Mouse (Mus musculus): ENCODE measurements around the gene Pitpnm1. TPM values are rescaled to one million over a fixed set of nuclear protein-coding genes. Genes with fewer than 3 reads are reported as not detected.

Gene Pitpnm1
- polyA plus RNA-seq, 1 experiment from 2014 or later = 47.2 TPM

GRCm38 (mm10) chr19:4148819-4149218 lies 49.0 kb downstream of the Pitpnm1 start:
- peak; percentile 15 for ATAC-seq (replicated peaks)
- Histone ChIP-seq H3K36me3 (peaks cover 6% of the 10 kb centered on the region), H3K4me2 (replicated peaks) (peak overlapping the region; percentile 65), H3K27me3 (no peaks in the 10 kb centered on the region), H3K9me3 (no peaks in the 10 kb centered on the region), H3K4me1 (peaks cover 24% of the 10 kb centered on the region), H3K9ac (replicated peaks) (peak overlapping the region; percentile 68), H3K4me3 (peak overlapping the region; percentile 70), H3K27ac (replicated peaks) (peak overlapping the region; percentile 53)
- WGBS = 4% methylated on average over 8 of the region's 8 CpGs

GRCm38 (mm10) chr19:4149283-4149682 lies 49.5 kb downstream of the Pitpnm1 start:
- no peak for ATAC-seq (replicated peaks)
- Histone ChIP-seq H3K4me3 (peak overlapping the region; percentile 70), H3K27me3 (no peaks in the 10 kb centered on the region), H3K27ac (replicated peaks) (no peak overlapping the region), H3K4me2 (replicated peaks) (peak overlapping the region; percentile 65), H3K9me3 (no peaks in the 10 kb centered on the region), H3K9ac (replicated peaks) (peak overlapping the region; percentile 68; the same call in 1 of the 2 replicates), H3K36me3 (peaks cover 6% of the 10 kb centered on the region), H3K4me1 (peaks cover 24% of the 10 kb centered on the region)
- WGBS = 90% methylated on average over 11 of the region's 11 CpGs

GRCm38 (mm10) chr19:4149764-4150461 lies 50.1 kb downstream of the Pitpnm1 start:
- H3K4me1 ChIP-seq = peaks cover 24% of the 10 kb centered on the region
- 92% methylated on average over 17 of the region's 17 CpGs for WGBS
- peaks cover 6% of the 10 kb centered on the region for H3K36me3 ChIP-seq
- H3K27ac ChIP-seq (replicated peaks) = no peak overlapping the region
- H3K9me3 ChIP-seq = no peaks in the 10 kb centered on the region
- no peaks in the 10 kb centered on the region for H3K27me3 ChIP-seq
- ATAC-seq (replicated peaks) = no peak
- H3K4me2 ChIP-seq (replicated peaks) = 0 out of 2 replicates have a peak overlapping the region, but pooled peaks have one; percentile 65
- no peak overlapping the region for H3K4me3 ChIP-seq
- H3K9ac ChIP-seq (replicated peaks) = no peak overlapping the region

GRCm38 (mm10) chr19:4150567-4151487 lies 51.0 kb downstream of the Pitpnm1 start:
- 92% methylated on average over 22 of the region's 22 CpGs for WGBS

GRCm38 (mm10) chr19:4151488-4151860 lies 51.7 kb downstream of the Pitpnm1 start:
- H3K27ac ChIP-seq (replicated peaks) = no peak overlapping the region
- 60% methylated on average over 5 of the region's 5 CpGs for WGBS
- no peak overlapping the region for H3K4me3 ChIP-seq
- H3K9ac ChIP-seq (replicated peaks) = no peak overlapping the region
- no peak overlapping the region for H3K4me2 ChIP-seq (replicated peaks)
- H3K27me3 ChIP-seq = no peaks in the 10 kb centered on the region
- peaks cover 10% of the 10 kb centered on the region for H3K36me3 ChIP-seq
- no peak for ATAC-seq (replicated peaks)
- H3K4me1 ChIP-seq = peaks cover 24% of the 10 kb centered on the region
- no peaks in the 10 kb centered on the region for H3K9me3 ChIP-seq

More at GRCm38 (mm10) chr19:4150567-4151487, 51.0 kb downstream of the Pitpnm1 start:
- Histone ChIP-seq H3K9me3 (no peaks in the 10 kb centered on the region), H3K4me2 (replicated peaks) (no peak overlapping the region), H3K9ac (replicated peaks) (no peak overlapping the region), H3K4me1 (peaks cover 24% of the 10 kb centered on the region), H3K4me3 (no peak overlapping the region), H3K36me3 (peaks cover 6% of the 10 kb centered on the region), H3K27me3 (no peaks in the 10 kb centered on the region), H3K27ac (replicated peaks) (no peak overlapping the region)
- ATAC-seq (replicated peaks) = no peak

GRCm38 (mm10) chr19:4151898-4152297 lies 52.1 kb downstream of the Pitpnm1 start:
- H3K4me2 ChIP-seq (replicated peaks) = no peak overlapping the region
- H3K36me3 ChIP-seq = peaks cover 14% of the 10 kb centered on the region
- WGBS = 91% methylated on average over 5 of the region's 5 CpGs
- no peaks in the 10 kb centered on the region for H3K27me3 ChIP-seq
- H3K9me3 ChIP-seq = no peaks in the 10 kb centered on the region
- H3K4me1 ChIP-seq = peaks cover 24% of the 10 kb centered on the region
- H3K4me3 ChIP-seq = no peak overlapping the region
- H3K9ac ChIP-seq (replicated peaks) = no peak overlapping the region
- no peak overlapping the region for H3K27ac ChIP-seq (replicated peaks)
- no peak for ATAC-seq (replicated peaks)

- Histone ChIP-seq H3K4me3 (no peak overlapping the region), H3K9ac (replicated peaks) (no peak overlapping the region), H3K9me3 (no peaks in the 10 kb centered on the region), H3K27ac (replicated peaks) (no peak overlapping the region), H3K4me2 (replicated peaks) (no peak overlapping the region), H3K4me1 (peaks cover 22% of the 10 kb centered on the region), H3K27me3 (no peaks in the 10 kb centered on the region), H3K36me3 (peaks cover 21% of the 10 kb centered on the region)
- no peak for ATAC-seq (replicated peaks)
- WGBS = 93% methylated on average over 8 of the region's 8 CpGs
Measured at GRCm38 (mm10) chr19:4152445-4153231, 52.8 kb downstream of the Pitpnm1 start.

- H3K27me3 ChIP-seq = no peaks in the 10 kb centered on the region
- no peak within 1 kb of the TSS for H3K27ac ChIP-seq (replicated peaks)
- peaks cover 27% of the 10 kb centered on the region for H3K36me3 ChIP-seq
- ATAC-seq (replicated peaks) = no peak
- H3K4me1 ChIP-seq = peaks cover 16% of the 10 kb centered on the region
- H3K4me3 ChIP-seq = no peak within 1 kb of the TSS
- 80% methylated on average over 11 of the region's 11 CpGs for WGBS
- no peaks in the 10 kb centered on the region for H3K9me3 ChIP-seq
- H3K9ac ChIP-seq (replicated peaks) = no peak within 1 kb of the TSS
- H3K4me2 ChIP-seq (replicated peaks) = no peak within 1 kb of the TSS
Measured at GRCm38 (mm10) chr19:4153232-4153654, 53.4 kb downstream of the Pitpnm1 start, which contains the start of gene Ptprcap. Gene Ptprcap (plus strand): TSS chr19:4153604.

- WGBS = 84% methylated on average over 13 of the region's 13 CpGs
- ATAC-seq (replicated peaks) = no peak
- H3K9ac ChIP-seq (replicated peaks) = no peak overlapping the region
- H3K4me2 ChIP-seq (replicated peaks) = no peak overlapping the region
- H3K27ac ChIP-seq (replicated peaks) = no peak overlapping the region
- no peaks in the 10 kb centered on the region for H3K9me3 ChIP-seq
- H3K27me3 ChIP-seq = no peaks in the 10 kb centered on the region
- H3K4me3 ChIP-seq = no peak overlapping the region
- peaks cover 41% of the 10 kb centered on the region for H3K36me3 ChIP-seq
- H3K4me1 ChIP-seq = peaks cover 7% of the 10 kb centered on the region
Measured at GRCm38 (mm10) chr19:4154437-4155222, 54.8 kb downstream of the Pitpnm1 start.

GRCm38 (mm10) chr19:4155223-4156072 lies 55.6 kb downstream of the Pitpnm1 start:
- H3K4me2 ChIP-seq (replicated peaks) = no peak overlapping the region
- WGBS = 71% methylated on average over 6 of the region's 6 CpGs
- H3K4me1 ChIP-seq = no peaks in the 10 kb centered on the region
- H3K27ac ChIP-seq (replicated peaks) = no peak overlapping the region; the same call in 1 of the 2 replicates
- no peak for ATAC-seq (replicated peaks)
- no peaks in the 10 kb centered on the region for H3K27me3 ChIP-seq
- H3K4me3 ChIP-seq = no peak overlapping the region
- peaks cover 45% of the 10 kb centered on the region for H3K36me3 ChIP-seq
- no peaks in the 10 kb centered on the region for H3K9me3 ChIP-seq
- no peak overlapping the region for H3K9ac ChIP-seq (replicated peaks)
